Mouse (Mus musculus): Measurements from ENCODE around the gene Mier2.

Gene Mier2

GRCm38 (mm10) chr10:79539701-79540495 is 15.1 kb downstream of the Mier2 start:
- no peak for DNase-seq (ENCODE audit: low spot score in 2 of 2)

GRCm38 (mm10) chr10:79538873-79539272 is 16.1 kb downstream of the Mier2 start:
- no peak for DNase-seq (ENCODE audit: low spot score in 2 of 2)

DNA sequence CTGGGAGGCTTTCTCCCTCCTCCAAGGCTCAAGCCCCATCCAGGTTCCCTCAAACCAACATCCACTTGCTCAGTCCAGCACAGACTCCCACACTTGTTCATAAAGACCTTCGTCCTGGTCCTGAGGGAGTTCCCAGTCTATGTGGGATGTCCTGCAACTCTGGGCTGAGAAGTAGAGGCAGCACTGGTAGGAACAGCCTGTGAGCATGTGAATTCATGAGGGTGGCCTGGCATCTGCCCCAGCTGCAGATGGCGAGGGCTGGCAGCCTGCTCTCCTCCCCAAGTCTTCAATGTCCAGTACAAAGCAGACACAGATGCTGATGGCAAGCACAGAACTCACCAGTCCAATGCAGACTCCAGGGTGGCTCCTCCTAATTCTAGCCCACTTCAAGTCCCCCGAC is 16.7 kb downstream of the Mier2 start:
- DNase-seq (ENCODE audit: low spot score in 2 of 2): no peak

GRCm38 (mm10) chr10:79537781-79538180 is 17.2 kb downstream of the Mier2 start:
- DNase-seq (ENCODE audit: low spot score in 2 of 2): no peak

DNA sequence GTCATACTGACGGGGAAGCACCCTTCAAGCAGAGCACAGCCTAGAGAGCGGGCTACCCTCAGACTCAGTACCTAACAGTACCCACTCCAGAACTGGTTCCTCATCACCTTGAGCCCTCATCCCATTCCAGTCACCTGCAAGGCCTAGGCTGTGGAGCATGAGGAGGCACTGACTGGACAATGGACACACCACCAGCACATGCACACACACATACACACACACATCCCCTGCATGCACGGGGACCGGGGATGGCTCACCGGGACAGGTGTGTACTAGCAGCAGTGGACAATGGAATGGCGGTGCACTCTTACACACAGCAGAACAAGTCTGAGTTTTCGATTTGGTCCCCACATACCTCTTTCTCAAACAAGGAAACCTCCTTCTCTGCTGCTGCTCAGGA is 17.7 kb downstream of the Mier2 start:
- DNase-seq (ENCODE audit: low spot score in 2 of 2): no peak

DNA sequence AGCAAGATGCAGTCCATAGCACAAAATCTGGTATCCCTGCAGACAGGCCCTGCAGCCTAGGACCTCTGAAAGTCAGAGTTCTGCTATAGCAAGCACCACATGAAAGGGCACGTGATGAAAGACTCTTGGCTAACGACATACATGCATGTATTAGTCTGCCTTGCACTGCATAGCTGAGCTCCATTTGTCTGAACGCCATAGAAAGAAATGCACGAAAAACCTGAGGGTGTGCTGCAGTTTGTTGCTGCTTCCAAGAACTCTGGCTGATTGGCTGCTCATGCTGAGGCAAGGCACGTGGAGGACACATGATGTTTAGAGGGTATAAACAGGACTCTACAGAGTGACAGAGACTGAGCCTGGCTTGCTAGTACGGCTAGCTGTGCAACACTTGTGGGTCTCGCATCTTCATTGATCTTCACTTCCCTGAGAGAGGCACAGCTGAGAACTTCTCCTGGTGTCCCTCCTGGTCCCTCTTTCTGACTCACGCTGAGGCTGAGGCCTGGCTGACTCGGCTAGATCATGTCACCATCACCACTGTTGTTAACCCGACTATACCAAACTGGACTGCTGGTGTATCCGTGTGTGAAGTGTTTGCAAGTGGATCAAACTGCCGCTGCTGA is 18.4 kb downstream of the Mier2 start:
- DNase-seq (ENCODE audit: low spot score in 2 of 2): no peak

GRCm38 (mm10) chr10:79535431-79535830 is 19.6 kb downstream of the Mier2 start:
- no peak for DNase-seq (ENCODE audit: low spot score in 2 of 2)

- DNase-seq (ENCODE audit: low spot score in 2 of 2): no peak
These were observed 20.6 kb downstream of the Mier2 start for GRCm38 (mm10) chr10:79534426-79534825.

DNA sequence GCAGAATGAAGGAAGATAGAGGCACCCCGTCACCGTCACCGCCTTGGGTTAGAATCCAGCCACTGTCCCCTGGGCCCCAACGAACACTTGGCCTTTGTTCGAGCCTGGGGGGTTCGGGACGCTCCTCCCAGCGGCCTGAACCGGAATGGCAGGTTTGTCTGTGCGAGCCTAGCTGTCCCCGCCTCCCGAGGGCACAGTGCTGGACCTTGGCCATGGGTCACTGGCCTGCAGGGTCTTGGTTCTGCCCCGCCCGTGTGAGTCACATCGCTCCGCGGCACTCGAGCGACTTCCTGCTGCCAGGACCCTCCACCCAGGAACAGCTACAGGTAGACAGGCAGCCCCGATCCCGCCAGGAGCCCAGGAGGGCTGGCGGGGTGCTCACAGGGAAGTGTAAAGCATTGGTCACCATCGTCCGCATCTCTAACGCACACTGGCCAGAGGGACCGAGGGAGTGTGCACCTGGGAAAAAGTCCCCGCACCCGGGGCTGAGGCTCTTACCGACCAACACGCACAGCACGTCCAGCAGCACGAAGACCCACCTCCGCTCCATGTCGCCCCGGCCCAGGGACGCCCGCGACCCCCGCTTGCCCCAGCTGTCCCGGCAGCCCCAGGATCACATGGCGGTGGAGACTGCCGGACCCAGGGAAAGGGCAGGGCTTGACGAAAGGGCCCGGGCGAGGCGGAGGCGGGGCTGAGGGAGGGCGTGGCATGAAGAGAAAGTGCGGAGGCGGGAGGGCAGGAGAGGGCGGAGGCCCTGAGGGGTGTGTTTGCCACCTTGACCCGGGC is 21.7 kb downstream of the Mier2 start, which contains the start of gene Plpp2:
Gene Plpp2 (minus strand): TSS at position 671 of the 786 bp plus-strand sequence.
- peak; percentile 78 to 86 for DNase-seq (ENCODE audit: low spot score in 2 of 2)

GRCm38 (mm10) chr10:79532678-79533077 is 22.3 kb downstream of the Mier2 start:
- no peak for DNase-seq (ENCODE audit: low spot score in 2 of 2)

- no peak for DNase-seq (ENCODE audit: low spot score in 2 of 2)
These were observed 23.4 kb downstream of the Mier2 start for GRCm38 (mm10) chr10:79531593-79531992.

DNA sequence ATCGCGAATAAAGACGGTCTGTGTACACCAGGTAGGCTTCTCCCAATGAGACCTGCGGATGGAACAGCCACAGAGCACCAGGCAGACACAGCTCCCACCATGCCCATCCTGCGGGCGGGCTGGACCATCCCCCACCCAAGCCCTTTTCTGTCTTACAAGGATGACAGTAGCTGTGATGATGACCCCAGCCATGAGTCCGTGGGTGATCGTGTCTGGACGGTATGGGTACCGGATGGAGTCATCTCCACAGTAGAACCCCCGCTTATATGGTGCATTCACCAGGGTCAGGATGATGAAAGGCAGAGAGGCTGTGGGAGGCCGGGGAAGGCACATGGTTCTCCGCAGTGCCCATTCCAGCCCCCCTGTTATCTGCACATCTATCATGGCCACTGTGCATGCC is 24.3 kb downstream of the Mier2 start:
- no peak for DNase-seq (ENCODE audit: low spot score in 2 of 2)

GRCm38 (mm10) chr10:79530241-79530640 is 24.8 kb downstream of the Mier2 start:
- DNase-seq (ENCODE audit: low spot score in 2 of 2): no peak

DNA sequence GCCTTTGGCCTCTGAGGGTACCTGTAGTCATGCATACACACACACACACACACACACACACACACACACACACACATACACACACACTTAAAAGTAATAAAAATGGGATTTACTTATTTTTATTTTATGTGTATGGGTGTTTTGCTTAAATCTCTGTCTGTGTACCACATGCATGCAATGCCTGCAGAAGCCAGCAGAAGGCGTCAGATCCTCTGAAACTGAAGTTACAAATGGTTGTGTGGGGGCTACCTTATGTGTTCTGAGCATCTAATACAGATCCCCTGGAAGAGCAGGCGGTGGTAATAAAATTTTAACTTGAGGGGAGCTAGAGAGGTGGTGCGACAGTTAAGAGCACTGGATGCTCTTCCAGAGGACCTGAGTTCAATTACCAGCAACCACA is 26.9 kb downstream of the Mier2 start:
- DNase-seq (ENCODE audit: low spot score in 2 of 2): no peak

GRCm38 (mm10) chr10:79527453-79527845 is 27.6 kb downstream of the Mier2 start:
- DNase-seq (ENCODE audit: low spot score in 2 of 2): no peak

GRCm38 (mm10) chr10:79526661-79527452 is 28.1 kb downstream of the Mier2 start:
- no peak for DNase-seq (ENCODE audit: low spot score in 2 of 2)

DNA sequence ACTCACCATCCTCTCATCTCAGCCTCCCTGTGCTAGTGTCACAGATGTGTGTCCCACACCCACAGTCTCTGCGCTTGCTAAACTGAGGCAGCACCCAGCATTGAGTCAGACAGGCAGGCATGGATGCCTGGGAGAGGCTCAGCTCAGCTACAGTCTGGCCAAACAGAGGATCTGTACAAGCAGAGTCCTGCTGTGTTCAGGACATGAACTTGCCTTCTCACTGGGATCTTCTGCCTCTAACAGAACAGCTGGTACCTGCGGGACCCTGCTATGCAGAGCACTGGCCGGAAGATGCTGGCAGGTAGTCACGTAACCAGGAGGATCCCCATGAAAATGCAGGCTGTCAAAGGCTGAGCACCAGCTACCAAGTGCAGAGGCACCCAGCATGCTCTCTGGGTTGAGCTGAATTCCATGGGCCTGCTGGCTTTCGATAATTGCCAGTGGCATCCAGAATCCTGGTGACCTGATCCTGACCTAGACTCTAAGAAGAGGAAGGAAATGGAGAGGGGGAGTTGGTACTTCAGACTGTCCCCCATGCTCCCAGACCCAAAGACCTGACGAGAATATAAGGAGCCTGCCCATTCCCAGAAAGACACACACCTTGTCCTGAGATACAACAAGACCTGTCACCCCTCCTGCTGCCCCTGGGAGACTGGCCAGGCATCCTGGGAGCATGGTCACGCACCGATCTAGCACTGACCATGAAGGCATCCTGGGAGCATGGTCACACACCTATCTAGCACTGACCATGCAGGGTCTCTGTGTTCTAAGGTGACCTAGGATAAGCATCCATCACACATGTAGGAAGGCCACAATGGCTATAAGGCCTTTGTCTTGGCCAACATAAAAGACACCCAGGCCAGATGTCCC is 29.3 kb downstream of the Mier2 start:
- DNase-seq (ENCODE audit: low spot score in 2 of 2): no peak

DNA sequence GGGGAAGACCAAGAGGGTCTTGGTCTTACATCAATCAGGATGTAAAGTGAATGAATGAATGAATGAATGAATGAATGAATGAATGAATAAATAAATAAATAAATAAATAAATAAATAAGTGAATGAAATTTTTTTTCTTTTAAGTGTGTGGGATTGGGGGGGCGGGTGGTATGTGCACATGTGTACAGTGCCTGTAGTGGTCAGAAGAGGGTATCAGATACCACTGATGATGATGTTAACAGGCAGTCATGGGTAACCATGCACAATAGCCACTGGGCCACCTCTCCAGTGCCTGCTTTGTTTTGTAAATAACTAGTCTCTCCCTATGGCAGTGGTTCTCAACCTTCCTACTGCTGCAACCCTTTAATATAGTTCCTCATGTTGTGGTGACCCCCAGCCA is 30.6 kb downstream of the Mier2 start:
- DNase-seq (ENCODE audit: low spot score in 2 of 2): no peak

DNA sequence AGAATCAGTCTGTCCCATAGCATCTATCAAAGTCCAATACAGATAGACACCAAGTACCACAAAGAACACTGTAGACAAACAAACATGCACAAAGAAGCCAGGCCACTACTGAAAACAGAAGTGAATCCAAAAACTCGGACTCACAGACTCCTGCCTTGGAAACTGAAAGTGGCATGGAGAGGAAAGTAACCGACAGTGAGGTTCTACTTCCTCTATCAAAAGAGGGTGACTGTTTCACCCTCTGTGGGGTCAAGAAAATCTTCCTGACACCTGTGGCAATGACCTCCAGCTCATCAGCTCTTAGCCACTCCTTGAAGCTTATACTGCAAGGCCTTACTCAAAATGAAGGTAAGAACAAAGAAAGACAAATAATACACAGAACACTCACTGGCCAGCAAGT is 48.3 kb downstream of the Mier2 start:
- no peak for DNase-seq (ENCODE audit: low spot score in 2 of 2)

- no peak for DNase-seq (ENCODE audit: low spot score in 2 of 2)
These were observed 52.0 kb downstream of the Mier2 start for GRCm38 (mm10) chr10:79502830-79503644.

Measured in urinary bladder, postnatal 36 days (tissue).